ENCODE assay signal across 8 mouse cellular contexts in genomic region chr19:46043380-46043779, GRCm38 (mm10). TPM values are rescaled to one million over a fixed set of nuclear protein-coding genes. Genes with fewer than 3 reads are reported as not detected.
DNase-seq lines count a peak whose midpoint lies in the region; ATAC-seq lines count a peak whose summit lies in the region.

No protein-coding gene starts in this region.

- H3K4me3 ChIP-seq in heart, embryonic 12.5 days: peak overlapping the region; percentile 94
- peak overlapping the region; percentile 95 for H3K4me3 ChIP-seq in limb, embryonic 12.5 days (replicated peaks)
- peak overlapping the region; percentile 95 for H3K4me3 ChIP-seq in midbrain, embryonic 15.5 days

- ATAC-seq in heart, embryonic 12.5 days (ENCODE audit: insufficient number of reproducible peaks, low FRiP score): no peak
- ATAC-seq in limb, embryonic 12.5 days (ENCODE audit: insufficient number of reproducible peaks, insufficient read depth, low FRiP score, low TSS enrichment, low read depth): no peak
- no peak for ATAC-seq in midbrain, embryonic 15.5 days (replicated peaks)
- no peak for ATAC-seq in erythroblast, adult 5-6 weeks (replicated peaks; ENCODE audit: low FRiP score, poor library complexity, severe bottlenecking)

- H3K4me1 ChIP-seq in heart, embryonic 12.5 days (replicated peaks): peaks cover 65% of the 10 kb centered on the region
- peaks cover 61% of the 10 kb centered on the region for H3K4me1 ChIP-seq in limb, embryonic 12.5 days (replicated peaks)
- H3K4me1 ChIP-seq in midbrain, embryonic 15.5 days: peaks cover 64% of the 10 kb centered on the region

- H3K27ac ChIP-seq in heart, embryonic 12.5 days (ENCODE audit: poor library complexity, severe bottlenecking): peak overlapping the region; percentile 98
- peak overlapping the region; percentile 99 for H3K27ac ChIP-seq in limb, embryonic 12.5 days
- H3K27ac ChIP-seq in midbrain, embryonic 15.5 days: peak overlapping the region; percentile 98

- no peaks in the 10 kb centered on the region for H3K27me3 ChIP-seq in heart, embryonic 12.5 days (replicated peaks)
- H3K27me3 ChIP-seq in limb, embryonic 12.5 days: no peaks in the 10 kb centered on the region
- no peaks in the 10 kb centered on the region for H3K27me3 ChIP-seq in midbrain, embryonic 15.5 days (replicated peaks)

- peak; percentile 75 for DNase-seq in cerebellum, adult 11-12 months
- no peak for DNase-seq in cerebellum, postnatal 36 days
- DNase-seq in cerebellum, adult 8-10 months: peak; percentile 37
- no peak for DNase-seq in left cerebral cortex, adult 9 months (ENCODE audit: low spot score in 2 of 2)

- peak overlapping the region; percentile 75 for H3K4me2 ChIP-seq in heart, embryonic 12.5 days
- H3K4me2 ChIP-seq in limb, embryonic 12.5 days: peak overlapping the region; percentile 98
- peak overlapping the region; percentile 93 for H3K4me2 ChIP-seq in midbrain, embryonic 15.5 days

- H3K9me3 ChIP-seq in heart, embryonic 12.5 days (replicated peaks): no peaks in the 10 kb centered on the region
- H3K9me3 ChIP-seq in limb, embryonic 12.5 days: no peaks in the 10 kb centered on the region
- H3K9me3 ChIP-seq in midbrain, embryonic 15.5 days: no peaks in the 10 kb centered on the region

- H3K9ac ChIP-seq in heart, embryonic 12.5 days: peak overlapping the region; percentile 99
- 0 out of 2 replicates have a peak overlapping the region, but pooled peaks have one; percentile 95 for H3K9ac ChIP-seq in limb, embryonic 12.5 days (replicated peaks)
- H3K9ac ChIP-seq in midbrain, embryonic 15.5 days: peak overlapping the region; percentile 27; the same call in 1 of the 2 replicates

- H3K36me3 ChIP-seq in heart, embryonic 12.5 days: 0 out of 2 replicates have a peak, but pooled peaks cover 3% of the 10 kb centered on the region
- H3K36me3 ChIP-seq in limb, embryonic 12.5 days: no peaks in the 10 kb centered on the region
- no peaks in the 10 kb centered on the region for H3K36me3 ChIP-seq in midbrain, embryonic 15.5 days (replicated peaks)

- 67% methylated on average over 7 of the region's 7 CpGs for WGBS in heart, embryonic 12.5 days
- 67% methylated on average over 7 of the region's 7 CpGs for WGBS in limb, embryonic 12.5 days
- 56% methylated on average over 7 of the region's 7 CpGs for WGBS in midbrain, embryonic 15.5 days

RNA-seq across cellular contexts. Expression of gene Pprc1, which starts 1.3 kb away (rescaled TPM):
- polyA plus RNA-seq in heart, embryonic 12.5 days (2016; fragmentation: Nextera tagmentation; extraction: Ambion mirVana): 30.6 and 37.9 TPM in 2 replicates
- 32.7 and 39.1 TPM in 2 replicates for polyA plus RNA-seq in limb, embryonic 12.5 days (2016; fragmentation: Nextera tagmentation; extraction: Ambion mirVana)
- 22.0 and 22.5 TPM in 2 replicates for polyA plus RNA-seq in midbrain, embryonic 15.5 days (2015; fragmentation: Nextera tagmentation; extraction: Ambion mirVana)
- total RNA-seq in erythroblast, adult 5-6 weeks (2015; ENCODE audit: low replicate concordance): 19.6 and 30.7 TPM in 2 replicates
- total RNA-seq in erythroblast, adult 5-6 weeks (2017; ENCODE audit: low replicate concordance): 11.7 and 20.1 TPM in 2 replicates

RNA-seq across cellular contexts. Expression of gene Ldb1, which starts 1.6 kb away (rescaled TPM):
- 84.2 and 85.0 TPM in 2 replicates for polyA plus RNA-seq in heart, embryonic 12.5 days (2016; fragmentation: Nextera tagmentation; extraction: Ambion mirVana)
- 135 and 145 TPM in 2 replicates for polyA plus RNA-seq in limb, embryonic 12.5 days (2016; fragmentation: Nextera tagmentation; extraction: Ambion mirVana)
- polyA plus RNA-seq in midbrain, embryonic 15.5 days (2015; fragmentation: Nextera tagmentation; extraction: Ambion mirVana): 122 and 129 TPM in 2 replicates
- 13.2 and 16.3 TPM in 2 replicates for total RNA-seq in erythroblast, adult 5-6 weeks (2015; ENCODE audit: low replicate concordance)
- total RNA-seq in erythroblast, adult 5-6 weeks (2017; ENCODE audit: low replicate concordance): 21.6 and 37.9 TPM in 2 replicates

RNA-seq across cellular contexts. Expression of gene Nolc1, which starts 32.3 kb away (rescaled TPM):
- 56.2 and 60.3 TPM in 2 replicates for polyA plus RNA-seq in heart, embryonic 12.5 days (2016; fragmentation: Nextera tagmentation; extraction: Ambion mirVana)
- 107 TPM in 2 replicates for polyA plus RNA-seq in limb, embryonic 12.5 days (2016; fragmentation: Nextera tagmentation; extraction: Ambion mirVana)
- 65.5 and 70.3 TPM in 2 replicates for polyA plus RNA-seq in midbrain, embryonic 15.5 days (2015; fragmentation: Nextera tagmentation; extraction: Ambion mirVana)
- 12.7 and 16.9 TPM in 2 replicates for total RNA-seq in erythroblast, adult 5-6 weeks (2015; ENCODE audit: low replicate concordance)
- total RNA-seq in erythroblast, adult 5-6 weeks (2017; ENCODE audit: low replicate concordance): 25.9 and 31.9 TPM in 2 replicates

RNA-seq across cellular contexts. Expression of gene Hps6, which starts 40.1 kb away (rescaled TPM):
- polyA plus RNA-seq in heart, embryonic 12.5 days (2016; fragmentation: Nextera tagmentation; extraction: Ambion mirVana): 6.6 and 7.3 TPM in 2 replicates
- 6.4 and 7.2 TPM in 2 replicates for polyA plus RNA-seq in limb, embryonic 12.5 days (2016; fragmentation: Nextera tagmentation; extraction: Ambion mirVana)
- 3.9 and 4.0 TPM in 2 replicates for polyA plus RNA-seq in midbrain, embryonic 15.5 days (2015; fragmentation: Nextera tagmentation; extraction: Ambion mirVana)
- not detected in 2 replicates for total RNA-seq in erythroblast, adult 5-6 weeks (2015; ENCODE audit: low replicate concordance)
- 0.28 and 0.77 TPM in 2 replicates for total RNA-seq in erythroblast, adult 5-6 weeks (2017; ENCODE audit: low replicate concordance)

RNA-seq across cellular contexts. Expression of gene Armh3, which starts 45.1 kb away (rescaled TPM):
- 13.6 and 16.5 TPM in 2 replicates for polyA plus RNA-seq in heart, embryonic 12.5 days (2016; fragmentation: Nextera tagmentation; extraction: Ambion mirVana)
- 19.8 and 19.9 TPM in 2 replicates for polyA plus RNA-seq in limb, embryonic 12.5 days (2016; fragmentation: Nextera tagmentation; extraction: Ambion mirVana)
- polyA plus RNA-seq in midbrain, embryonic 15.5 days (2015; fragmentation: Nextera tagmentation; extraction: Ambion mirVana): 25.4 and 25.9 TPM in 2 replicates
- total RNA-seq in erythroblast, adult 5-6 weeks (2015; ENCODE audit: low replicate concordance): 0.42 and 1.3 TPM in 2 replicates
- 0.60 and 1.4 TPM in 2 replicates for total RNA-seq in erythroblast, adult 5-6 weeks (2017; ENCODE audit: low replicate concordance)

Comparison
In these comparisons a context has a peak if more than half of its experiments do, and no peak if none do; other contexts are left out.
1. DNase-seq: peak in cerebellum, adult 11-12 months (single experiment) and cerebellum, adult 8-10 months (single experiment); none in cerebellum, postnatal 36 days (0 of 2) and left cerebral cortex, adult 9 months (0 of 2).
2. H3K9ac ChIP-seq: peak in every context shown above with its lines; median percentile 99 in heart, embryonic 12.5 days; 95 in limb, embryonic 12.5 days; 27 in midbrain, embryonic 15.5 days.
3. Peak in every context shown above with its lines, with median percentiles within 50 percentile points of each other: H3K27ac ChIP-seq, H3K4me2 ChIP-seq and H3K4me3 ChIP-seq.